Mouse (Mus musculus): Measurements from ENCODE around the gene Lyve1. TPM values are rescaled to one million over a fixed set of nuclear protein-coding genes. Genes with fewer than 3 reads are reported as not detected.

The Lyve1 gene
- polyA plus RNA-seq, 1 experiment from 2014 or later: 6.7 TPM

DNA sequence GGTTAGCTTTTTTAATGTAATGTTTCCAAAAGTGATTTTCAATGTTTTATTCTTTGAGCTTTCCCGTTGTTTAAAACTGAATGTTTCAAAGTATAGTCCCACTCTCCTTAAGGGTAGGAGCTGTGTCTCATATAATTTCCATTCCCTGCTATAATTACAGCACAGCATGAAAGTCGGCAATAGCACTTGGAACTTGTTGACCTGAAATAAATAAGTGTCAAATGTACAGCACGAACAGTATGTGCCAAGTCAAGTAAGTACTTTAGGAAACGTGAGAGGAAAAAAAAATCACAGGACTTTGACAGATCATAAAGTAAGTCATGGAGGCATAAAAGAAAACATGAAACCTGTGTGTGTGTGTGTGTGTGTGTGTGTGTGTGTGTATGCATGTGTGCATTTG, 41.0 kb downstream of the Lyve1 start:
- Histone ChIP-seq H3K9me3 (replicated peaks; ENCODE audit: control insufficient read depth, low read length) (no peaks in the 10 kb centered on the region), H3K4me2 (ENCODE audit: low read length) (no peak overlapping the region), H3K4me3 (ENCODE audit: low read depth, low read length) (no peak overlapping the region), H3K36me3 (ENCODE audit: control insufficient read depth, insufficient read depth, low read length) (peaks cover 23% of the 10 kb centered on the region), H3K4me1 (ENCODE audit: control insufficient read depth, insufficient read depth, low read length) (no peaks in the 10 kb centered on the region), H3K27me3 (replicated peaks; ENCODE audit: control insufficient read depth, insufficient read depth, low read length) (no peaks in the 10 kb centered on the region), H3K9ac (ENCODE audit: low read length) (no peak overlapping the region), H3K27ac (ENCODE audit: low read depth, low read length) (no peak overlapping the region)
- WGBS: 83% methylated on average over 4 of the region's 4 CpGs
- ATAC-seq: no peak
- no peak for DNase-seq (ENCODE audit: low spot score)

DNA sequence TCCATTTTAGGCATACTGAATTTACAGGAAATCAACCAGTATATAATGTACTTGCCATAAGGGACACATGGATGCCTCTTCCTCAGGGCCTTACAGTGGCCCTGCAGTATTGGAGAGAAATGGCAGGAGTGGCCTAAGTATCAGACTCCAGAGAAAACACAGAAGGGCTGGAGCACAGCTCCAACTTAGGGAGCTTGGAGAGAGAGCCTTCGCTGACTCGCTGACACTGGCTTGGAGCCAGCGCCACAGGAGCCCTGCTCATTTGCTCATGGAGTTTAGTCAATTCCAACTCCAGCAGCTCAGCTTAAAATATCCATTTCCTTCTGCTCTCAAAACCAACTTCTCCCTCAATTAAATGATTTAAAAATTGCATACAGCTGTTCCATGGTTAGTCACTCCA, 41.4 kb downstream of the Lyve1 start:
- Histone ChIP-seq H3K9ac (ENCODE audit: low read length) (no peak overlapping the region), H3K4me2 (ENCODE audit: low read length) (no peak overlapping the region), H3K9me3 (replicated peaks; ENCODE audit: control insufficient read depth, low read length) (no peaks in the 10 kb centered on the region), H3K27ac (ENCODE audit: low read depth, low read length) (no peak overlapping the region), H3K4me1 (ENCODE audit: control insufficient read depth, insufficient read depth, low read length) (no peaks in the 10 kb centered on the region), H3K27me3 (replicated peaks; ENCODE audit: control insufficient read depth, insufficient read depth, low read length) (no peaks in the 10 kb centered on the region), H3K4me3 (ENCODE audit: low read depth, low read length) (no peak overlapping the region), H3K36me3 (ENCODE audit: control insufficient read depth, insufficient read depth, low read length) (peaks cover 19% of the 10 kb centered on the region)
- ATAC-seq (no peak), DNase-seq (ENCODE audit: low spot score) (peak; percentile 37)
- 75% methylated on average over 3 of the region's 3 CpGs for WGBS

DNA sequence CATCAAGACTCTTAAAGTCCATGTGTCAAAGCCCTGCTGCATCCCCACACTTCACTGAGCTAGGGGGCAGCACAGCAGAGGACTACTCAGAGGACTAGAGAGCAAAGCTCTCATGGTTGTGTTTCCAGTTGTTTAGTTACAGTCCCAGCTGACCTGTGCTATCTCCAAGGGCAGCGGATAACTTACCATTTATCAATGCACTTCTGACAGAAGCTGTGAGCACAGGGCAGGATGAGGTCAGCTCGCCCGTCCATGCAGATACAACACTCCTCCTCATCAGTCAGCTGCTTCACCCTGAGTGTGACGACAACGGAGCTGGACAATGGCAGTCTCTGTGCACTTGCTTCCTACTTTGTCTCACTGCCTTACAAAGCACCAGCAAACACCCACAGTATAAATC, 42.0 kb downstream of the Lyve1 start:
- WGBS: 66% methylated on average over 5 of the region's 5 CpGs

DNA sequence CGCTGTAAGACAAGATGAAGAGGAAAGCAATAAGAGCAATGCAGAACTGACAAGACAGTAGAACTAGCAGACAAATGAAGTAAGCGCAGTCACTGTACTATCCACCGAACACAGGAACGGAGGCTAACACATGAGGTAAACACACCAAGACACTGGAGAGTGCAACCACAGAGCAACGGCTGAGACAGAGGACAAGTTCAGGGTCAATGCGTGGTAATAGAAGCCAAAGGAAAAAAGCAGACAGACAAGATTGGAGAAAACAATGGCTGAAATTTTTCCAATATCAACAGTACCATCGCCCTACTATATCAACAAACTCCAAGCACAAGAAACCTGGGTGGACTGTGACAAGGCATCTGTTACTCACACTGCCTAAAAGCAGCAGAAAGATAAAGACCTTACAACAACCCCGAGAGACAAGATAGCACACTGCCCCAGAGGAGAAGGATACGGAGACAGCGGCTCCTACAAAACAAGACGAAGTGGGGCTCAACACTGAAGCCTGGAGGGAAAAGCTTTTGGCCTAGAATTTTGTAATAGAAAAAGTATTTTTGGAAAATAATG, 44.2 kb downstream of the Lyve1 start:
- no peak overlapping the region for H3K4me2 ChIP-seq (ENCODE audit: low read length)
- H3K9ac ChIP-seq (ENCODE audit: low read length): no peak overlapping the region
- no peak overlapping the region for H3K27ac ChIP-seq (ENCODE audit: low read depth, low read length)
- H3K4me3 ChIP-seq (ENCODE audit: low read depth, low read length): no peak overlapping the region
- no peaks in the 10 kb centered on the region for H3K4me1 ChIP-seq (ENCODE audit: control insufficient read depth, insufficient read depth, low read length)
- ATAC-seq (no peak), DNase-seq (ENCODE audit: low spot score) (no peak)
- no peaks in the 10 kb centered on the region for H3K9me3 ChIP-seq (replicated peaks; ENCODE audit: control insufficient read depth, low read length)
- WGBS: 93% methylated on average over 11 of the region's 11 CpGs
- no peaks in the 10 kb centered on the region for H3K27me3 ChIP-seq (replicated peaks; ENCODE audit: control insufficient read depth, insufficient read depth, low read length)
- peaks cover 7% of the 10 kb centered on the region; the same call in 1 of the 2 replicates for H3K36me3 ChIP-seq (ENCODE audit: control insufficient read depth, insufficient read depth, low read length)

More for the DNA sequence above, 42.0 kb downstream of the Lyve1 start:
- Histone ChIP-seq H3K27ac (ENCODE audit: low read depth, low read length) (no peak overlapping the region), H3K36me3 (ENCODE audit: control insufficient read depth, insufficient read depth, low read length) (peaks cover 19% of the 10 kb centered on the region), H3K9me3 (replicated peaks; ENCODE audit: control insufficient read depth, low read length) (no peaks in the 10 kb centered on the region), H3K4me2 (ENCODE audit: low read length) (no peak overlapping the region), H3K27me3 (replicated peaks; ENCODE audit: control insufficient read depth, insufficient read depth, low read length) (no peaks in the 10 kb centered on the region), H3K9ac (ENCODE audit: low read length) (no peak overlapping the region), H3K4me3 (ENCODE audit: low read depth, low read length) (no peak overlapping the region), H3K4me1 (ENCODE audit: control insufficient read depth, insufficient read depth, low read length) (no peaks in the 10 kb centered on the region)
- DNase-seq (ENCODE audit: low spot score) (no peak), ATAC-seq (no peak)

DNA sequence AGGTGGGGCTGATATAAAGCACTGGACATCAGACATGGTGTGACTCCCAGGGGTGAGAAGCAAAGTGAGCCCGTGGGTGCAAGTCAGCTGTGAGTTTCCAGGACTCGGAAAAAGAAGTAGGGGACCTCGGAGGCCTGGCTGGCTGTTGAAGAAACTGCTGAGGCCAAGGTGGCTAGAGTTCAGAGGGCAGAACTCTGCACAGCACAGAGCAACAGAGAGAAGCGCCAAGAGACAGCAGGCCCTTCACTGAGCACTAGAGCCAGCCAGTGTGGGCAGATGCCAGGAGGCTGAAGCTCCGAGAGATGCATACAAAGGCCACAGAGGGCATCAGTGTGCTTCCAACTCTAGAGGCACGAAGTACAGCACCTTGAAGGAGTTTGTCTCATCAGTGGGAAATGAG, 44.8 kb downstream of the Lyve1 start:
- H3K9ac ChIP-seq (ENCODE audit: low read length): no peak overlapping the region
- peaks cover 6% of the 10 kb centered on the region; the same call in 1 of the 2 replicates for H3K36me3 ChIP-seq (ENCODE audit: control insufficient read depth, insufficient read depth, low read length)
- no peak overlapping the region for H3K27ac ChIP-seq (ENCODE audit: low read depth, low read length)
- no peak for ATAC-seq
- no peaks in the 10 kb centered on the region for H3K27me3 ChIP-seq (replicated peaks; ENCODE audit: control insufficient read depth, insufficient read depth, low read length)
- H3K9me3 ChIP-seq (replicated peaks; ENCODE audit: control insufficient read depth, low read length): no peaks in the 10 kb centered on the region
- no peak for DNase-seq (ENCODE audit: low spot score)
- no peak overlapping the region for H3K4me3 ChIP-seq (ENCODE audit: low read depth, low read length)
- WGBS: 90% methylated on average over 6 of the region's 6 CpGs
- H3K4me2 ChIP-seq (ENCODE audit: low read length): no peak overlapping the region
- no peaks in the 10 kb centered on the region for H3K4me1 ChIP-seq (ENCODE audit: control insufficient read depth, insufficient read depth, low read length)

DNA sequence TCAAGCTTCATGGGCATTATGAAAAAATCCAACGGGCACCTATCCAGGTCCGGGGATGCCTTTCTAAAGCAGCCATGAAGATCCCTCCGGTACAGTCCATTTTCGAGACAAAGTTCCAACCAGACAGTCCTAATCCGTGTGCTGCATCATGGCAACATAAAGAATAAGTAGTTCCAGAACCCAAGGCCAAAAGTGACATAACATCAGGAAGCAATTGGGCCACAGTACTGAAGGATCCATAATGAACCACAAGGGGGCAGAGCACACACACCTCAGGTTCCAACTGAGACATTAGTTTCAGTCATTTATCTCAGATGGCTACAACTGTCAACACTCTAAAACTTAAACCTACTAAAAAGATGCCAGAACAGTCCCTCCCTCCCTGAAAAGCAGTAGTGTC, 47.0 kb downstream of the Lyve1 start:
- no peak overlapping the region for H3K27ac ChIP-seq (ENCODE audit: low read depth, low read length)
- 70% methylated on average over 5 of the region's 5 CpGs for WGBS
- ATAC-seq (no peak), DNase-seq (ENCODE audit: low spot score) (peak; percentile 73)
- H3K9me3 ChIP-seq (replicated peaks; ENCODE audit: control insufficient read depth, low read length): no peaks in the 10 kb centered on the region
- H3K27me3 ChIP-seq (replicated peaks; ENCODE audit: control insufficient read depth, insufficient read depth, low read length): no peaks in the 10 kb centered on the region
- no peak overlapping the region for H3K4me3 ChIP-seq (ENCODE audit: low read depth, low read length)
- H3K4me2 ChIP-seq (ENCODE audit: low read length): no peak overlapping the region
- H3K4me1 ChIP-seq (ENCODE audit: control insufficient read depth, insufficient read depth, low read length): no peaks in the 10 kb centered on the region
- no peak overlapping the region for H3K9ac ChIP-seq (ENCODE audit: low read length)
- H3K36me3 ChIP-seq (ENCODE audit: control insufficient read depth, insufficient read depth, low read length): peaks cover 10% of the 10 kb centered on the region; the same call in 1 of the 2 replicates

DNA sequence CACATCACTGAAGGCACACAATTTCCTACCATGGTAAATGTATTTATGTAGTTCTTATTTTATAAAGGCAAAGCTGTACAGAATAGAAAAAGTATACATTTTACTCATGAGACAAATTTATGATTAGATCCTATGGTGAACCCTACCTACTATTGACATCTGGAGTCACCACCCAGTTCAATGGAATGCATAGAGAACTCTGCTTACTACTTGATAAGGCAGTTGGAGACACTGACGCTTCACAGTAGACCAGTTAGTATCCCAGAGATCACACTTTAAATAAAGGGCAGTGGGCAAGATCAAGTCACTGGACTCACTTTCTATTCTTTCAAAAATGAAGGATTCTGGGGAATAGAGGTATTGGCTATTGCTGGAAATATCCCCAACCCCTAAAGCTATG, 49.1 kb downstream of the Lyve1 start:
- H3K27ac ChIP-seq (ENCODE audit: low read depth, low read length): no peak overlapping the region
- no peaks in the 10 kb centered on the region for H3K27me3 ChIP-seq (replicated peaks; ENCODE audit: control insufficient read depth, insufficient read depth, low read length)
- no peak for DNase-seq (ENCODE audit: low spot score)
- no peaks in the 10 kb centered on the region for H3K4me1 ChIP-seq (ENCODE audit: control insufficient read depth, insufficient read depth, low read length)
- ATAC-seq: no peak
- peaks cover 10% of the 10 kb centered on the region; the same call in 1 of the 2 replicates for H3K36me3 ChIP-seq (ENCODE audit: control insufficient read depth, insufficient read depth, low read length)
- H3K9me3 ChIP-seq (replicated peaks; ENCODE audit: control insufficient read depth, low read length): no peaks in the 10 kb centered on the region
- no peak overlapping the region for H3K4me2 ChIP-seq (ENCODE audit: low read length)
- H3K4me3 ChIP-seq (ENCODE audit: low read depth, low read length): no peak overlapping the region
- 98% methylated on average over 1 of the region's 1 CpGs for WGBS
- no peak overlapping the region for H3K9ac ChIP-seq (ENCODE audit: low read length)

DNA sequence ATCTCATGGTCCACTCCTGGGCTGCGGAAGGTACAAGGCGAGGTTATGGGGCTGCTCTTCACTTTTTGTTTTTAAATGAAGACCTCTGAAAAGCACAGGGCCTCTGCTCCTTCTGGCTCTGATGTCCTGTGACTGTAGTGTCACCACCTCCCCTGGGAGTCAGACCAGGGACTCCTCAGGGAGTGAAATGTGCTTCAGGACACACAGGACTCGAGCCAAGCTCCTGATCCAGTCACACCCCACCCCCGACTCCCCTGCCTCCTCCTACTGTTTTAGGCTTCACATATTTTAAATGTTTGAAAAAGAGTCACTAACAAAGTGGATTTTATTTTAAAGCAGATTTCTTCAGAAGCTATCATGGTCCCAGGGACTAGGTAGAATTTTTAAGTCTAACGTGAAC, 51.5 kb downstream of the Lyve1 start:
- 85% methylated on average over 5 of the region's 5 CpGs for WGBS
- no peak for ATAC-seq
- no peaks in the 10 kb centered on the region for H3K27me3 ChIP-seq (replicated peaks; ENCODE audit: control insufficient read depth, insufficient read depth, low read length)
- no peaks in the 10 kb centered on the region for H3K9me3 ChIP-seq (replicated peaks; ENCODE audit: control insufficient read depth, low read length)
- peaks cover 10% of the 10 kb centered on the region; the same call in 1 of the 2 replicates for H3K36me3 ChIP-seq (ENCODE audit: control insufficient read depth, insufficient read depth, low read length)
- no peak overlapping the region for H3K27ac ChIP-seq (ENCODE audit: low read depth, low read length)
- no peak overlapping the region for H3K4me2 ChIP-seq (ENCODE audit: low read length)
- H3K4me1 ChIP-seq (ENCODE audit: control insufficient read depth, insufficient read depth, low read length): no peaks in the 10 kb centered on the region
- H3K4me3 ChIP-seq (ENCODE audit: low read depth, low read length): no peak overlapping the region
- DNase-seq (ENCODE audit: low spot score): no peak
- no peak overlapping the region for H3K9ac ChIP-seq (ENCODE audit: low read length)

DNA sequence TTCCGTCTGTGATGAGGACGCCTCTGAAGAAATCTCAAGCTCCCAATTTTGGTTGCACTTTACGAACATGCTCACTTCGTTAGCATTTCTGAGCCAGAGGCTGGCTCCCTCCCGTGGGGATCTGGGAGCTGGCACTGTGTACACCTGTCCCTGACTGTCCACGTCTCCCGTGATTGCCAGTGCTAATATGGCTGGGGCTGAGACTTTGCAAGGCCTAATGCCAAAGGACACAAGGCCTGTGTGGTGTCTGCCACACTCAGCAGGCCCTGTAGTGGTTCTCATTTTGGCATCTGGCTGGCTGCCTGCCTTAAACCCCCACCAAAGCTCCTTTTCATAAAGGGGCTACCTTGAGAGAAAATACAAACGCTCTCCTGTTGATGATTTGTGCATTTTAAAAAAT, 52.0 kb downstream of the Lyve1 start:
- 72% methylated on average over 8 of the region's 8 CpGs for WGBS
- no peak for DNase-seq (ENCODE audit: low spot score)
- ATAC-seq: no peak
- no peak overlapping the region for H3K9ac ChIP-seq (ENCODE audit: low read length)
- H3K4me1 ChIP-seq (ENCODE audit: control insufficient read depth, insufficient read depth, low read length): no peaks in the 10 kb centered on the region
- no peak overlapping the region for H3K4me2 ChIP-seq (ENCODE audit: low read length)
- H3K36me3 ChIP-seq (ENCODE audit: control insufficient read depth, insufficient read depth, low read length): peaks cover 10% of the 10 kb centered on the region; the same call in 1 of the 2 replicates
- H3K9me3 ChIP-seq (replicated peaks; ENCODE audit: control insufficient read depth, low read length): no peaks in the 10 kb centered on the region
- no peaks in the 10 kb centered on the region for H3K27me3 ChIP-seq (replicated peaks; ENCODE audit: control insufficient read depth, insufficient read depth, low read length)
- no peak overlapping the region for H3K4me3 ChIP-seq (ENCODE audit: low read depth, low read length)
- no peak overlapping the region for H3K27ac ChIP-seq (ENCODE audit: low read depth, low read length)
